Mouse (Mus musculus) heart, adult 2 months (tissue): ENCODE measurements around the gene Atad5. TPM values are rescaled to one million over a fixed set of nuclear protein-coding genes. Genes with fewer than 3 reads are reported as not detected.
A peak's percentile ranks its signal among the peaks of the same experiment; 100 is the strongest.

ENCODE experiments used
- DNase-seq, 2 experiments: peaks; one replicate each; pipeline ENCODE4 v3.0.0; 2021
- H3K27ac ChIP-seq: fragments of 200-600 bp; 2 replicates; pipeline ENCODE4 v1.8.1; 2022
- H3K27me3 ChIP-seq: fragments of 200-500 bp; 2 replicates; pipeline ENCODE4 v1.6.1; 2012; ENCODE audit warnings: mild to moderate bottlenecking, low read length, inconsistent platforms, mixed read lengths; ENCODE audit not compliant: control insufficient read depth, insufficient read depth
- H3K36me3 ChIP-seq: fragments of 200-500 bp; 2 replicates; pipeline ENCODE4 v1.6.1; 2012; ENCODE audit warnings: low read length, inconsistent platforms; ENCODE audit not compliant: control insufficient read depth, insufficient read depth
- H3K4me1 ChIP-seq: fragments of 200-500 bp; 2 replicates; pipeline ENCODE4 v1.6.1; 2011; ENCODE audit warnings: low read length; ENCODE audit not compliant: control insufficient read depth, insufficient read depth
- H3K4me3 ChIP-seq: fragments of 200-600 bp; 2 replicates; pipeline ENCODE4 v1.8.1; 2022
- H3K79me2 ChIP-seq: fragments of 200-500 bp; replicated peaks from 2 replicates; pipeline ENCODE4 v1.6.1; 2012; ENCODE audit warnings: mild to moderate bottlenecking, inconsistent platforms, low read length, moderate library complexity, mixed read lengths; ENCODE audit not compliant: control insufficient read depth, insufficient read depth
- H3K9ac ChIP-seq: fragments of 200-500 bp; 2 replicates; pipeline ENCODE4 v1.6.1; 2012; ENCODE audit warnings: low read depth, mild to moderate bottlenecking, control low read depth, inconsistent platforms, low read length, mixed read lengths
- CTCF ChIP-seq: fragments of 200-600 bp; IDR thresholded peaks from 2 replicates; pipeline ENCODE4 v1.8.1; 2022; ENCODE audit warnings: antibody characterized with exemption, mild to moderate bottlenecking, moderate library complexity
- EP300 ChIP-seq: fragments of 200-500 bp; IDR thresholded peaks from 2 replicates; pipeline ENCODE4 v1.6.1; 2011; ENCODE audit warnings: low read depth, low read length, control low read depth; ENCODE audit not compliant: insufficient read depth
- POLR2A ChIP-seq: fragments of 200-500 bp; IDR thresholded peaks from 2 replicates; pipeline ENCODE4 v1.6.1; 2011; ENCODE audit warnings: mild to moderate bottlenecking, low read depth, low read length, control low read depth; ENCODE audit not compliant: insufficient read depth
- WGBS: fragments of 180-500 bp; shearing (Covaris S2); methylation state at CpG from one replicate; pipeline ENCODE4 v1.1.7; 2018; 5-methylcytosine and 5-hydroxymethylcytosine counted together
- intact Hi-C: fragments of 180-260 bp; cut with DNase I; formaldehyde crosslinking; loops from one replicate; pipeline ENCODE4 v1.15.1; 2025
- polyA plus RNA-seq: library from polyadenylated mRNA; depleted of rRNA; stranded (reverse); fragments of >200 nt; gene quantifications from 2 replicates; pipeline ENCODE4 v1.2.3, GENCODE M21; 2012
- total RNA-seq, 2 experiments: library from RNA; stranded (reverse); gene quantifications; 2 replicates each; pipeline ENCODE4 v1.2.3; 2021

The Atad5 gene
- total and polyA plus RNA-seq, 3 experiments: 0.27 to 0.84 (median 0.70) TPM

DNA sequence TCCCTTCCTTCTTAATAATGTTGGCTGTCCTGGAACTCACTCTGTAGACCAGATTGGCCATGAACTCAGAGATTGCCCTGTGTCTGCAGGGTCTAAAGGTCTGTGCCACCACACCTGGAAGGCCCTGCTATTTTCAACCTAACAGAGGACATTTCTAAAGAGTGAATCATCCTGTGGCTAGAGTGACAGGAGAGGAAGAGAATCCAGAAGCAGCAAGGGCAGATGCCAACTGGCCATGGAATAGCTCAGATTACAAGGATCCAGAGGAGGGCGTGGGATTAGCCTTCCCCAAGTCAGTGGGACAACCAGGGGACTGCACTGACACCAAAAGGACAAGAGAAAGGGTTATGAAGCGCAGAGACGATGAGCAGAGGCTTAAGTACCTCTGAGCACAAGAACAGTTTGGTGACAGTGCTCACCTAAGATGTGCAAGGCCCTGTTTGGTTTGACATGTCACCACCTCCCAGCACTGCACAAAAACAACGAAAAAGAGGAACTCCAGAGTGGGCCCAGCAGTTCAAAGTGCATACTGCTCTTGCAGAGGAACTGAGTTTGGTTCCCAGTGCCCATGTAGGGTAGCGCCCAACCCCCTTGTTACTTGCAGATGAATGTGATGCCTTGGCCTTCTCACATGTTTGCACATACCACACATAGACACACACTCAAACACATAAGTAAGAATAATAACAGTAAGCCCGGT, 3.7 kb upstream of the Atad5 start:
- H3K36me3 ChIP-seq: no peaks in the 10 kb centered on the region
- DNase-seq: peak in 1 of 2 experiments; percentile 31
- intact Hi-C loops: loop anchor here (2.0 to 5.0 kb wide), 3 partner anchors 57 to 123 kb away; partner anchors contain the start of genes Rhot1, Rnf135 and Tefm

DNA sequence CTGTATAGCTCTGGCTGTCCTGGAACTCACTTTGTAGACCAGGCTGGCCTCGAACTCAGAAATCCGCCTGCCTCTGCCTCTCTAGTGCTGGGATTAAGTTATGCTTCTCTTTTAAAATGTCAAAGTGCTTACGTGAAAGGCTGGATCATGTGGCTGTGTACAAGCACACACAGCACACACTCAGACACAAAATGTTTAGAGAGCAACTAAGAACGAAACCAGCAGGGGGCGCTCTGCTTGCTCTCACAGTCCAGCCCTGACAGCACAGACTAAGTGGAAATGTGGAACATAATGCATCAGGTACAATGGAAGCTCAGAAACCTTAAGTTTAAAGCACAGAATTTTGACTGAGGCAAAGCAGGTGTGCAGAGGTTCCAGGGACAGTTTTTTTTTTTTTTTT, 2.4 kb upstream of the Atad5 start:
- intact Hi-C loops: loop anchor here (2.0 to 5.0 kb wide), 3 partner anchors 55 to 122 kb away; partner anchors contain the start of genes Rhot1, Rnf135 and Tefm
- no peaks in the 10 kb centered on the region; the same call in none of the 2 replicates for H3K4me1 ChIP-seq
- DNase-seq: peak; percentile 82 to 83
- no peaks in the 10 kb centered on the region for H3K27me3 ChIP-seq
- H3K9ac ChIP-seq: no peak overlapping the region
- H3K4me3 ChIP-seq: no peak overlapping the region
- H3K79me2 ChIP-seq: no peaks in the 10 kb centered on the region
- no peak overlapping the region for H3K27ac ChIP-seq
- TF ChIP-seq EP300 (0 out of 2 replicates have a peak, but pooled peaks have one; percentile 29), CTCF (peak; percentile 86), POLR2A (no peak)
- no peaks in the 10 kb centered on the region for H3K36me3 ChIP-seq
- whole genome bisulfite sequencing: 4% methylated on average over 5 of the region's 5 CpGs

More for the DNA sequence above, 3.7 kb upstream of the Atad5 start:
- TF ChIP-seq CTCF (no peak), EP300 (no peak), POLR2A (no peak)
- Histone ChIP-seq H3K27ac (no peak overlapping the region), H3K4me3 (no peak overlapping the region), H3K27me3 (no peaks in the 10 kb centered on the region), H3K79me2 (no peaks in the 10 kb centered on the region), H3K4me1 (peaks cover 2% of the 10 kb centered on the region), H3K9ac (no peak overlapping the region)
- 63% methylated on average over 6 of the region's 6 CpGs for WGBS

DNA sequence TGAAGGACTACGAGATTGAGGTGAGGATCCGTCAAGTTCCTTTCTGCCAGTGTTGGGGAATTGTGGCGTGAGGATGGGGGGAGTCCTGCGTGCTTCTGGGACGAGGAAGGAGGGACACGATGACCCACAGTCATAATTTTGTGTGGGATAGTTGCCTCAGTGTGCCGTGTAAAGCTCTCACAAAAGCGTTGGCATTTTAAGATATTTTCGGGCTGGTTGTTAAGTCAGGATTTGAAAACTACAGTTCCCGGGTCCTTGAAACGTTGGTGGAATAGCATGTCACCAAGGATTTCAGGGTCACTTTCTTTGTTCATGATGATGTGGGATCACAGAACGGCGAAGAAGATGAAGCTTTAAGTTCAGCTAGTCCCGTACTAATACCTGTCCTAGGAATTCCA, 616 bp downstream of the Atad5 start:
- Histone ChIP-seq H3K9ac (peak overlapping the region; percentile 66), H3K27me3 (no peaks in the 10 kb centered on the region), H3K79me2 (no peaks in the 10 kb centered on the region), H3K4me3 (peak overlapping the region; percentile 97), H3K27ac (no peak overlapping the region), H3K4me1 (no peaks in the 10 kb centered on the region; the same call in 1 of the 2 replicates), H3K36me3 (no peaks in the 10 kb centered on the region)
- TF ChIP-seq POLR2A (no peak), EP300 (no peak), CTCF (no peak)
- no peak for DNase-seq
- WGBS: under 1% methylated on average over 14 of the region's 14 CpGs
- intact Hi-C loops: loop anchor here (5.0 kb wide), 2 partner anchors 52 to 92 kb away; partner anchors contain the start of genes Rnf135 and Tefm

DNA sequence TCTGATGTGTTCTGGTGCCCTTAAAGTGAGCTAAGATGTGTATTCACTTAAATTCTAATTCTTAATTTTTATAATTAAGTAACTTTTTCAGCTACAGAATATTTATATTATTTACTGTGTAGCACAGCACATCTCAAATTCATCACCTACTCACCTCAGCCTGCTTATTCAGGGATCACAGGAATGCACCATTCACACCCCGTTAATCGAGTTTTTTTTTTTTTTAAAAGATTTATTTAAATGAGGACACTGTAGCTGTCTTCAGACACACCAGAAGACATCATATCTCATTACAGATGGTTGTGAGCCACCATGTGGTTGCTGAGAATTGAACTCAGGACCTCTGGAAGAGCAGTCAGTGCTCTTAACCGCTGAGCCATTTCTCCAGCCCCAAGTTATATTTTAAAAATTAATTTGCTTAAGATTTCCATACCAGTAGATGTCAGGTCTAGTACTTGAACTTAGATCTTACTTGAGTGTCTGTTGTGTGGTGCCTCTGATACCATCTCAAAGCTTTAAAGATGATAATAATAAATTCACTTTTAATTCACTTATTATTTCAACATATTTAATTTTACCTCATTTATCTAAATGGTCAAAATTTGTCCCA, 1.5 kb downstream of the Atad5 start:
- no peaks in the 10 kb centered on the region for H3K27me3 ChIP-seq
- no peak for DNase-seq
- intact Hi-C loops: no loop called here
- no peak overlapping the region for H3K27ac ChIP-seq
- 43% methylated on average over 3 of the region's 3 CpGs for WGBS
- no peak overlapping the region for H3K9ac ChIP-seq
- no peaks in the 10 kb centered on the region; the same call in 1 of the 2 replicates for H3K4me1 ChIP-seq
- H3K36me3 ChIP-seq: no peaks in the 10 kb centered on the region
- H3K4me3 ChIP-seq: no peak overlapping the region
- H3K79me2 ChIP-seq: no peaks in the 10 kb centered on the region
- TF ChIP-seq EP300 (no peak), POLR2A (no peak), CTCF (no peak)

DNA sequence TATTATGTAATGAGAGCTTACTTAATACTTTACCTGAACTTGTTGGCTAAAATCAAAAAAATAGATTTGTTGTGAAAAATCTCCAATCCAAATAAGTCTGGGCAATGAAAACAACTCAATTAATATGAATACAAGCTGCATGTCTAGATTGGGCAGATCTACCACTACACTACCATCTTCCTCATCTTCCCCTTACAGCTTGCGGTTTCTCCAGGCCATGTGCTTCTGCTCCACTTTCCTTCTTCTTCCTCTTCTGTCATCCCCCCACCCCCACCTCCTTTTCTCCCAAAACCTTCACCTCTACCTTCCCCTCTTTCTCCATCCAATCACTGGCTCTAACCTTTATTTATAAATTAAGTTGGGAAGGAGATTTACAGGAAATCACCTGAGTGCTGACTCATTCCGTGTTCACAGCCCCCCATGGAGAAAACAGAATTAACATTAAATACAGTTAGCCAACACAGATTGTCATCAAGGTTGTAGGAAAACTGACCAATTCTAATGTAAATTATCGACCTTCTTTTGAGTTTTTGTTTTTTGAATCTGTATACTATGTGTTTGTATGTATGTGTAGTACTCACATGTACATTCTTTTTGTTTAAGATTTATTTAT, 9.3 kb downstream of the Atad5 start:
- no peaks in the 10 kb centered on the region for H3K36me3 ChIP-seq
- intact Hi-C loops: no loop called here
- no peak overlapping the region for H3K4me3 ChIP-seq
- H3K79me2 ChIP-seq: no peaks in the 10 kb centered on the region
- WGBS: 88% methylated on average over 3 of the region's 3 CpGs
- DNase-seq: no peak
- H3K4me1 ChIP-seq: no peaks in the 10 kb centered on the region
- H3K27me3 ChIP-seq: no peaks in the 10 kb centered on the region
- no peak overlapping the region for H3K27ac ChIP-seq
- H3K9ac ChIP-seq: no peak overlapping the region
- TF ChIP-seq POLR2A (no peak), CTCF (no peak), EP300 (no peak)

DNA sequence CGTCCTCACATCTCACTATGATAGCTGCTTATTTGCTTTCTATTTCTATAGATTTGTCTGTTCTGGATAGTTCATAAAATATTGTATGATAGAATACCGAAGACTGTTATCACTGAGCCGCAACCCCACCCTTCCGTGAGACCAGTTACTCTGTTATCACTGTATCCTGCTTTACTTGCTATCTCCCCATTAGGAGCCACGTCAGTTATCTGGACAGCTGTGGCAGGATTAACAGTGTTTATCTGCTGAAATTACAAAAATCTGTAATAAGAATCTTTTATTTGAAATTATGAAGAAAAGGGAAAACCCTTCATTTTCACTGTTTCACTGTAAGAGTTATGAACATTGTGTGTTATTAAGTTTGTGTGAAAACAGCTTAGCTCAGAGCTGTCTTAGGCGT, 12.1 kb downstream of the Atad5 start:
- H3K9ac ChIP-seq: no peak overlapping the region
- intact Hi-C loops: no loop called here
- WGBS: 78% methylated on average over 6 of the region's 6 CpGs

More for the DNA sequence above, 12.1 kb downstream of the Atad5 start:
- no peaks in the 10 kb centered on the region for H3K36me3 ChIP-seq
- no peaks in the 10 kb centered on the region for H3K4me1 ChIP-seq
- TF ChIP-seq CTCF (no peak), EP300 (no peak), POLR2A (no peak)
- DNase-seq: no peak
- H3K4me3 ChIP-seq: no peak overlapping the region
- no peaks in the 10 kb centered on the region for H3K79me2 ChIP-seq
- H3K27ac ChIP-seq: no peak overlapping the region
- no peaks in the 10 kb centered on the region for H3K27me3 ChIP-seq
